Mouse (Mus musculus): ENCODE measurements around the gene Ulk2.
"Not testable (repeated sequence)": the region's sequence is repeated elsewhere in the genome, so short reads cannot be mapped to it uniquely, and the experiment has no call there.

The Ulk2 gene

DNA sequence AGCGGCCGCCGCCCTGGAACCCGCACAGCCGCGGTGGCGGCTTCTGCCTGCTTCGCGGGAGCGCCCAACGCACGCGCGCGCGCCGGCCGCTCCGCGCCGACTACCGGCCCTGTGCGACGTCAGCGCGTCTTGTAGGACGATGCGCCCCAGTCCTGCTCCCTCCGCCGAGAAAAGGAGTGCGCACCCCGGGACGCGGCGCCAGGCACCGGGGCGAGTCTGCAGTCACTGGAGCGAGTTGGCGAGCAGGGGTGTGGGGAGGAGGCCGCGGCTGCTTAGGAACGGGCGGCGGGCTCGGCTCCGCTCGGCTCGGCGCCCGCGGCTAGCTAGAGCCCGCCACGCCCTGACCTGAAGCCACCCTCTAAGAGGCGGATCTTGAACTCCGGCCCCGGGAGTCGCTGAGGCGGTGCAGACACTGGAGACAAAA, at the start of gene Ulk2:
Ulk2 (minus strand) TSS at position 86 of the 424 bp plus-strand sequence.
- peak; percentile 92 for DNase-seq (ENCODE audit: low read depth, low spot score)

DNA sequence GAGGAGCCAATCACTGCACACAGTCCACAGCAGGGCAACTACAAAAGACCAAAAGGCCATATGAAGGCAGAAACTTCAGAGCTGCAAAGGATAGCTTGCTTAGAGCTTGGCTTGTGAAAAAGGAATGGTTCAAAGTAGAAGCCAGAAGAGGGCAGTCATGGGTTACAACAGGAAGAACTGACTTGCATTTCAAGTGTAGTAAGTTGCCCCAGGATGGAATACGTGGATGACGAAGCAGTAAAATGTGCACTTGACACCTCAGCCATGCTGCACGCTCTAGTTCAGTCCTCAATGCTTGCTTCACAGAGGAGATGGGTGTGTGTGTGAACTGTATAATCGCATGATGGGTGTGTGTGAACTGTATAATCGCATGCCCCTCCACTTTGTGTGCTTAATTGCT, 27.3 kb upstream of the Ulk2 start:
- DNase-seq (ENCODE audit: low read depth, low spot score), result peak; percentile 9

DNA sequence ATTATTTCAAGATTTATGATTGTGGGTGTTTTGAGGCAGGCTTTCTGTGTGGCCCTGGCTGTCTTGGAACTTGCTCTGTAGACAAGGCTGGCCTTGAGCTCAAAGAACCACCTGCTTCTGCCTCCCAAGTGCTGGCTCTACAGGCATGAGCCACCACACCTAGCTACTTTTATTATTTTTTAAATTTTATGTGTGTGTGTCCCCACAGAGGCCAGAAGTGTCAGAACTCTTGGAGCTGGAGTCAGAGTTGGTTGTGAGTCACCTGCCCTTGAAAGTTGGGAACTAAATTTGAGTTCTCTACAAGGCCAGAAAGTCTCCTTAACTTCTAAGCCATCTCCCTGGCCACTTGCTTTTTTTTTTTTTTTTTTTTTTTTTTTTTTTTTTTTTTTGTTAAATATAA, 25.0 kb upstream of the Ulk2 start:
- DNase-seq (ENCODE audit: low read depth, low spot score), result no peak

DNA sequence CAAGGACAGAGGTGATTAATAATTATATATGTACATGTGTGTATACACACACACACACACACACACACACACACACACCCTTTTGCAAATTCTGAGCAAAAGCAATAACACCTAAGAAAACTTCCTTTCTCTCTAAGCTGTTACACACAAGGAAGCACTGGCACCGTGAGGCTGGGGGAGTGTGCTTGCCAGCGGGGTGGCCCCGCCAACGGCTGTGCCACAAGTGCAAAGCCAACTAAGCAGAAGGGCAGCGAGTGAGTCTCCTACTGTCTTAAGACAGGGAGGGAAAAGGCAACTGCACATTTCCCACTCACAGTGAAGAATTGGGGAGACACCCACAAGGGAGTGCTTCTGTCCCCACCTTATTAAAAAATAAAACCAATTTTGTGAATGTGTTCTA, 17.0 kb upstream of the Ulk2 start:
- DNase-seq (ENCODE audit: low read depth, low spot score), result no peak

DNA sequence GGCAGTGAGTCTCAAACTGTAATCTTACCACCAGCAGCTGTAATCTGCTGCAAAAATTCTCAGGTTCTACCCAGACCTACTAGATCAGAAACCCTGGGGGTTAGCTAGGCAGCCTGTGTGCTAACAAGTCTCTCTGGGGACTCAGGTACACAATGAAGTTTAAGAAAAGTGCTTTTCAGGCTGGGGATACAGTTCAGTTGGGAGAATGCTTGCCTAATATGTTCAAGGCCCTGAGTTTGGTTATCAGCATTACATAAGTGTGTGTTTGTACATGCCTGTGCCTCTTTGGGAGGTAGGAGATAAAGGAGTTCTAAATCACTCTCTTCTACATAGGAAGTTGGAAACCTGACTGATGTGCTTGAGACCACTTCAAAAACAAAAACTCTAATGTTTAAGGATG, 12.0 kb upstream of the Ulk2 start:
- no peak for DNase-seq (ENCODE audit: low read depth, low spot score)

DNA sequence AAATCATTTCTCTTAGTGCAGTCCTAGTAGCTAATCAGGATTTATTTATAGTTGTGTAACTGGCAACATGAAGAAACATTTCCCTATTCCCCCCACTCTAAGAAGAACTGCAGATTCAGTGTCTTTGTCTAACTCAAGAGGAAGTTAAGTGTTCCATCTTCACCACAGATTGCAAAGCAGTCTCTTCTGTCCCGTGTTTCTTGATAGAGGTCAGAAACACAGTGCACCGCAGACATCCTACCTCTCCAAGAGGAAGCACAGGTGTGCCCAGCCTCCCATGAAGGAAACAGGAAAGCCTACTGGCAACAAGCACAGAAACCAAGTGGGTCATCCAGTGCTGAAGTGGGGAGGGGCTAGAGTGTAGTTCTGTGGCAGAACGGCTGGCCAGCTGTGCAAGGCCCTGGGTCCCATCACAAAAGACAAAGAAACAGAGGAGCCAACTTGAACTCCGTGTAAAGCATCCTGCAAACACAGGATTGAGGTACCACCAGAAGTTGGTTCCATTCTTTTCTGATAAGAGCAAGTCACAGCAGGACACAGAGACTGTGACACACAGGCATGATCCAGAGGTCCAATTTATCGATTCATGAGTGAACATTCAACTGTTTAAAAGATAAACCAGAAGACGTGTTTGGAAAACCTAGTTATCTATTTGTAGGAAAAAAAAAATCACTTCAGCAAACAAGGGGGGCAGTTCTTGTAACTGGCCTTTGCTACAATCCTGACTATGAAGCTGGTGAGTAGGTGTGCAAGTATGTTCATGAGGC, 7.1 kb upstream of the Ulk2 start:
- no peak for DNase-seq (ENCODE audit: low read depth, low spot score)

DNA sequence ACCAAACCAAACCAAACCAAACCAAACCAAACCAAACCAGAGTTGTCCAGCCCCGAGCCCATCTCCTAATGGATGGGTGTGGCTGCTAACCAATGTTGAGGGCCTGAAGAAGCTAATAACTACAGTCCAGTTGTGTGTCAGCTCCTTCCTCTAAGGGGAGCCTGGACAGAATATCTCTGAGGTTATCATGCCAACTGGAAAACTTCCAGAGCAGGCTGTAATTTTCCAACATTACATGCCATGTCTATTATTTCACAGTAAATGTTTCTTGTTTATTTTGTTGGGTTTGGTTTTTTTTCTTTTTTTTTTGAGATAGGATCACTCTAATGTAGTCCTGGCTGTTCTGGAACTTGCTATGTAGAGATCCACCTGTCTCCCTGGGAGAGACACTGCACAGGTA, 4.4 kb upstream of the Ulk2 start:
- no peak for DNase-seq (ENCODE audit: low read depth, low spot score)

DNA sequence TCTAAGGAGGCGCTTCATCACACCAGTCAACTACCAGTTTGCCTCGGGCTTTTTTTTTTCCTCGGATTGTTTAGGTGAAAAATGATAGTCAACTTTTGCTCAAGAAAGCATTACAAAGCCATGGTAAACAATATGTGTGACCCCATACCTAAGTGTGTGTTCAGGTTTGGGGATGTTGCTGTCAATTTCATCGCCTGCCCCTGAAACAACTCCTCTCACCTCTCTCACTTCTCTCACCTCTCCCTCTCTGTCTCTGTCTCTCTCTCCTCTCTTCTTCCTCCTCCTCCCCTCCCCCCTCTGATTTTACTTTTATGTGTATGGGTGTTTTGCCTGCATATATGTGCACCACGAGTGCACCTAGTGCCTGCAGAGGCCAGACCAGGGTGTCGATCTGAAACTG, 666 bp upstream of the Ulk2 start:
- no peak for DNase-seq (ENCODE audit: low read depth, low spot score)

DNA sequence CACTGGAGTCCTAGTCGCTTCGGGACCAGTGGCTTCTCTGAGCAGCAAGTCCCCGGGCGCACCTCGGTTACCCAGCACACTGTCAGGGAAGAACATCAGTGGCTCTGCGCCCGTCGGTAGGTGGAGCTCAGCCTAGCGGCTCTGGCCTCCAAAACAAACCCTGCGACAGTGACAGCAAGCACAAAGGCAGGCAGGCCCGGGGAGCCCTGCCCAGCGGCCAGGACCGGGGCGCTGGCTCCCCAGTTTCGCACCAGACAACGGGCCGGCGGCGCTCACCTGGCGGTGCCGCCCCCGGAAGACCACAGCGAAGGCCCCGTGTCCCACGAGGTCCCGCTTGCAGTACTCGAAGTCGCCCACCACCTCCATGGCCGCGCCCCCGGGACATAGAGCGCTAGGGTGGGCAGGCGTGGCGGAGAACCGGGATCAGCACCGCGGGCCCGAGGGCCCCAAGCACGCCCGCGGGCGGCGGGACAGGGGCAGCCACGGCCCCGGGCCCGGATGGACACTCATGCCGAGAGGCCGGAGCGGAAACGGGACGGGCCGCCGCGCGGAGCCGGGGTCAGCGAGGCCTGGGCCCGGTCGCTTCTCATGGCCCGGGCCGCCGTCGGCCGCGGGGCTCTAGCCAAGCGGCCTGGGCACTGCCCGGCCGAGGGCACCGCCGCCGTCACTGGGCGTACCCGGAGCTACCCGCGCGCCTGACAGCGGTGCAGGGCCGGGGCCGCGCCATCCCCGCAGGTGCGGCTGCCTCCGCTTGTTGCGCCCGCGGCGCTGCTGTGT, 474 bp downstream of the Ulk2 start:
- DNase-seq (ENCODE audit: low read depth, low spot score), result peak; percentile 80

DNA sequence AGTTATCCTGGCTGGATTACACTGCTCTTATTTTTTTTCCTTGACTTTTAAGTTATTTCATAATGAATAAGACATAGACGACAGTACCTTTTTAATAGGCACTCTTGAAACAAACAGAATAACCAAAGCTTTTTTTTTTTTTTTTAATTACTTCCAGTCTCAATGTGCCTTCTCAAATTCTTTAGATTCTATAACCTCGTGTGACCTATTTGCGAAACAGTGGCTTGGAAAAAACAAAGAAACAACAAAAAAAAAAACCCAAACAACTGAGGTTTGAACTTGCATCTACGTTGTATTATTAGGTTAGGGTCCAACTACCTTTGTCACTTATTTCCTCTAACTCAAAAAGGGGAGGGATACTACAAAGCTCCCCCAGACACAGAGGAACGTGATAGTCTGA, 1.2 kb downstream of the Ulk2 start:
- no peak for DNase-seq (ENCODE audit: low read depth, low spot score)

DNA sequence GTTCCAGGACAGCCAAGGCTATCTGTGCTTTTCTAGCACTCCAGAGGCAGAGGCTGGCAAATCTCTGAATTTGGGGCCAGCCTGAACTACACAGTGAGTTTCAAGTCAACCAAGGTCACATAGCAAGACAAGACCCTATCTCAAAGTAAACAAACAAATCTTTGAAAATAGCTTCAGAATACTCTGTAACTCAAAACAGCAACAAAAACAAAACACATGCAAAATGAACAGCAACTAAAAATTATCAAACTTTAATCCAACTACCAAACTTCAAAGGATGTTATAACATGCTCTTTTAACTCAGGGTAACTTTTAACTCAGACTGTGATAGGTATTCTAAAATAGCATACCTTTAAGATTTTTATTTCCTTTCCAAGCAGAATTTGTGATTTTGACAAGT, 2.0 kb downstream of the Ulk2 start:
- no peak for DNase-seq (ENCODE audit: low read depth, low spot score)

DNA sequence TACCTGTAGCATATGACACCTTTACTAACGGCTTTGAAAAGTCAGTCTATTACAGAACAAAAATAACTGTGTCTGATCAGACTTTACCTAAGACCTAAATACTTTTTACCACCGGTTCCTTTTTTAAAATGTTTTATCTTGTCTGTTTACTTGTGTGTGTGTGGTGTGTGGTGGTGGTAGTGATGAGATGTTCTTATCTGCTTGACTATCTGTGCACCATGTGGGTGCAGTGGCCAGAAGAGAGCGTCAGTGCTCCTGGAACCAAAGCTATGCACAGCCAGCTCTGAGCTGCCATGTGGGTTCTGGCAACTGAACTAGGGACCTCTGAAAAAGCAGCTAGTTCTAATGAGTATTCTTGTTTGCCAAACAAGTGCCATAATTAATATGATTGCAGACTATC, 3.7 kb downstream of the Ulk2 start:
- no peak for DNase-seq (ENCODE audit: low read depth, low spot score)

DNA sequence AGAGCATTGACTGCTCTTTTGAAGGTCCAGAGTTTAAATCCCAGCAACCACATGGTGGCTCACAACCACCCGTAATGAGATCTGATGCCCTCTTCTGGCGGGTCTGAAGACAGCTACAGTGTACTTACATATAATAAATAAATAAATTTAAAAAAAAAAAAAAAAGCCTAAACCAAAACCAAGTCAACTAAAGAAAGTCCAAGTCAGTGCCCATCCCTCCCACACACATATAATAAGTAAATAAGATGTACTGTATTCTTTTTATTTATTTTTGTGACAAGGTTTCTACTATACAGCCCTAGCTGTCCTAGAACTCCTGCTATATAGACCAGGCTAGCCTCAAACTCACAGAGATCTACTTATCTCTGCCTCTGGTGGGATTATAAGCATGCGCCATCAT, 14.2 kb downstream of the Ulk2 start:
- DNase-seq (ENCODE audit: low read depth, low spot score), result not testable (repeated sequence)

DNA sequence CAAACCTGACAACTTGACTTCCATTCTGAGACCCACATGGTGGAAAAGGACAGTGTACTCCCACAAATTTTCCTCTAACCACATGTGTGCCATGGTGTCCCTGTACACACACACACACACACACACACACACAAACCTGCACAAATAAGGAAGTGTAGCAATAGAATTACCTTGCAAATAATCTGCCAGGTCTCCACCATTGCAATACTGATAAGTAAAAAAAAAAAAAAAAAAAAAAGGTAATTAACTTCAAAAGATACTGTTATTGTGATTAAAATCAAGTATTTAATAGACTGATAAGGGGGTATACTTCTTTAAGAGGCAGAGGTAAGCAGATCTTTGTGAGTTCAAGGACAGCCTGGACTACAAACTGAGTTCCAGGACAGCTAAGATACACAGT, 14.9 kb downstream of the Ulk2 start:
- no peak for DNase-seq (ENCODE audit: low read depth, low spot score)

DNA sequence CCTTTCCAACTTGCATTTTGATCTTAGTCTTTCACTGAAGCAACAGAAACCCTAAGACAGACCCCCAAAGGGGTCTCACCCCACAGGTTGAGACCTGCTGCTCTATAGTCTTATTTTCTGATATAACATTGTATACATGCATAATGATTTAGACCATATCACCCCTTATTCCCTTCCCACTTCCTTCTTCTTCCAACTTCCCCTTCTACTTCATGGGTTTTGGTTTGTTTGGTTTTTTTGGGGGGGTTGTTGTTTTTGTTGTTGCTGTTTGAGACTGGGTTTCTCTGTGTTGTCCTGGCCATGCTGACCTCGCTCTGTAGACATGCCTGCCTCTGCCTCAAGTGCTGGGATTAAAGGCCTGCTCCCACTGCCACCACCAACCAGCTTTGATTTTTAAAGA, 15.7 kb downstream of the Ulk2 start:
- DNase-seq (ENCODE audit: low read depth, low spot score), result no peak

DNA sequence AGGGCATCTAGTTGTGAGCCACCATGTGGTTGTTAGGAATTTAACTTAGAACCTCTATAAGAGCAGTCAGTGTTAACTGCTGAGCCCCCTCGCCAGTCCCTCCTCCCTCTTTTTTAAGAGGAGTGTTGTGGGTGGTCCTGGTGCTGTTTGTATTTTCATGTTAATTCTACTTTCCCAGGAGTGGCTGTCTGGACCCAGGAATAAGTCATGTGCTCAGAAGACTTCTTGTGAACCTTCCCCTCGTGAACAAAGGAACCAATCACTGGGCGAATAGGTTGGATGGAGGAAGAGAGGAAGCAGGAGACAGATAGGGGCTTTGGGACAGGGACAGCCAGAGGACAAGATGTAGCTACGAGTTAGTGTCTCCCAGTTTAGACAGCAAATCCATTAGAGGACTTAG, 45.1 kb downstream of the Ulk2 start:
- DNase-seq (ENCODE audit: low read depth, low spot score), result peak; percentile 27

DNA sequence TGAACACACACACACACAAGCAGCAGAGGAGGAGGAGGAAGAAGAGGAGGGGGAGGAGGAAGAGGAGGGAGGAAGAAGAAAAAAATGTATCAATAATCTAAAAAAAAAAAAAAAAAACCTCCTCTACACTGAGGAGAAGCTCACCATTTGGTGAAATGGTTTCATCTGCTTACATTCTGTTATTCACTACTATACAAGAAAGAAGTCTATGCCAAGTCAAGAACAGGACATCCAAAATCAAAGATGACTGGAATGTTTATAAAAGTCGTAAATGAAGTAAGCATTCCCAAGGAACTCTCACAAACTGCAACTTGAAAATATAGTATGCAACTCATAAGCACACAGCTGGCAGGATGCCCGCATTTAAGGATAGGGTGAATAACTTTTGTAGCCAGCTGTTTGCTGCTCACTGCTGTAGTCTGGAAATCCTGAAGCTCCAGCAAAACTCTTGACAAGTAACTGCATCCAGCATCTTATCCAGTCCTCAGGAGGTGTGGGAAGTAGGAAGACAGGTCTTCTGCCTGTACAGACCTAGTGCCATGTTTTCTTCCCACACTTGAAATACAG, 46.2 kb downstream of the Ulk2 start:
- DNase-seq (ENCODE audit: low read depth, low spot score), result no peak

DNA sequence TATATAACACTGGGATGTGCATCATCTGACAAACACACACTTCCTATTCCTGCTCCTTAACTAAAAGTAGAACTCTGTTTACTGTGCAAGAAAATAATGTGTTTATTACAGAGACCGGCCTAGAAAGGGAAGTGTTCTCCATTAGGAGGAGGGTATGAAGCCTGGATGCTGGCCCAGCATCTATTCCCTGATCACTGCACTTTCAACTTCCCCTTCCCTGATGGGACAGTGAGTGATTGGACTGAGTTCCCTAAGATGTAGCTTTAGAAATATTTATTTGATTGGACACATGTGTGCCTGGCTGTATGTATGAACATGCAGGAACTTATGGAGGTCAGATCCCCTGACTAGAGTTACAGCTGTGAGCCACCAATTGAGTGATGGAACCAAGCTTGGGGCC, 61.4 kb downstream of the Ulk2 start:
- no peak for DNase-seq (ENCODE audit: low read depth, low spot score)

DNA sequence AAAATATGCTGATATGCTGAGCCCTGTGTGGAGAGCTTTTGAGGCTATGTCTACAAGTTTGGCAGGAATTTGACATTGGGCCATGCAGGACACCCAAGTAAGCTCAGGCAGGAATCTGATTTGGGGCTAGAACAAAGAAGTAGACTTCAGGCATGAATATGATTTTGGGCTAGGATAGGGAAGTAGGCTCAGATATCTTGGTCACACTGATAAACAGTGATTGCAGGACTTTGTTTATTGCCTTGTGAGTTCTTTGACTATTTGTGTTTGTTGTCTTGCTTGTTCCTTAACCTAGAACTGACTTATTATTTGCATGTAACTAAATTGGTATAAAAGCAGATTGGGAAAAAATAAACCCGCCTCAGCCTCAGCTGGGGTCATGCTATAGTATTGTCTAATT, 66.3 kb downstream of the Ulk2 start:
- no peak for DNase-seq (ENCODE audit: low read depth, low spot score)

DNA sequence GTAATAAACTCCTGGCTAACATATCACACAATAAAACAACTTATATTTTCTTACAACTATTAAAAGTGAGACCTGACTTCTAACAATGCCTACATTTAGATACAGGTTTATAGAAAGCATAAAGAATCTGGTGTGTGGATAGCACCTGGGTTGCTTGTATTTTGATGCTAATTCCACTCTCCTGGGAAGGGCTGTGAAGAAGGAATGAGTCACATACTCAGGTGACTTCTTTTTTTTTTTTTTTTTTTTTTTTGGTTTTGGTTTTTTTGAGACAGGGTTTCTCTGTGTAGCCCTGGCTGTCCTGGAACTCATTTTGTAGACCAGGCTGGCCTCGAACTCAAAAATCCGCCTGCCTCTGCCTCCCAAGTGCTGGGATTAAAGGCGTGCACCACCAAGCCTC, 72.3 kb downstream of the Ulk2 start:
- DNase-seq (ENCODE audit: low read depth, low spot score), result not testable (repeated sequence)

DNA sequence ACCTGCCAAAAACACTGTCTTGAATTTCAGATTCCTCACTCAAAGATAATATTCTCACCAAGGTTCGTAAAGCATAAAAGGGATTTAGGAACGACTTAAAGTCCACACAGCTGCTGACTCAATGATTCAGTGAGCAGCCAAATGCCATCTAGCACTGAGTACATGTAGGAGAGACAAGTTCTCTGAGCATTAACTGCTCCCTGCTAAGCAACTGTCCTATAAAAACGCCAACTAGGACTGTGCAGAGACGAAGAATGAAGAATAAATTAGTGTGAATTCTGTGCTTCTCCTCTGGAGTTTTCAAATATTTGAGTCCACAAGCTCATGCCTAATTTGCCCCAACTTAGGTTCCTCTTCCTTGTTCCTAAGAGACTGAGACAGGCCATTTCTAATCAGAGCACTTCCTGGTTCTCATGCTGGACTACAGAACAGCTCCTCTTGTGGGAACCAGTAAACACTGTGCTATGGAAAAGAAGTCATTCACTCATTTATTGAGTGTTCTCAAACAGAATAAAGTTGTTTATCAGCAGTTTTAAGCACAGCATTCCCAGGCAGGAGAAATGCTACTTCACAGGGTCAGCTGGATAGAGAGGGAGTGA, 80.2 kb downstream of the Ulk2 start:
- no peak for DNase-seq (ENCODE audit: low read depth, low spot score)

DNA sequence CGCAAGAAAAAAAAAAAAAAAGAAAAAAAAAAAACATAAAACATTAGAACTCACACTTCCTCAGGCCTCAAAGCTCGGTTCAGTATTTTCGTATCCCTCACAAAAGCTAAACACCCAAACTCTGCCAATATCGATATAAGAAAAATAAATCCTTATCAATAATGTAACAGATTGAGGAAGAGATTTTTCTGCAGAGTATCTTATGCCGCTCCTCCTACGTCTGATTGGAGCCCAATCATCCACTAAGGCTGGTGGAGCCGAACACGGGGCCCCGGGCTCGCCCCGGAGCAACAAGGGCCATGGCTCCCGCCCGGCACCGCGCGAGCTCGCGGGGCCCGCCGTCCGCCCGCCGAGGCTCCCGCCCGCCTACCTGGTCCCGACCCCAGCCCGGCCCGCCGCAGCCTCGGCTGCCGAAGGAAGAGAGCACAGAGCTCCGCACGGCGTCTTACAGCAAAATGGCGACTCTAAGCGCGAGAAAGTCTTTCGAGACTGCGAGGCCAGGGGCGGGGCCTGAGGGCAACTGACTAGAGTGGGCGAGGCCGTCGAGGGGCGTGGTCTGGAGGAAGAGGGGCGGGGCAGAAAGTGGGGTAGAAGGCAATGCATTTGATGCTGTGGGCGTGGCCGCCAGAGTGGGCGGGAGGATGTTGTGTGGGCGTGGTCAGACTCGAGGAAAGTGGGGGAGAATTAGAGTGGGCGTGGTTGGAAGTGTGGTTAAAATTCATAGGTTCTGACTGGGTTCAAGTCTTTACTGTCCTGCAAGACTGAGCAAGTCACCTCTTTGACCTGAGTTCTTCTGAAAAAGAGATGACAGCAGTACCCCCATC, 93.1 kb downstream of the Ulk2 start, which contains the start of gene Prpsap2:
Prpsap2 (minus strand) TSS at position 505 of the 824 bp plus-strand sequence.
- DNase-seq (ENCODE audit: low read depth, low spot score), result peak; percentile 97

Measured in mesoderm, embryonic 11.5 days (tissue).